Mouse (Mus musculus) adrenal gland, postnatal 10 days (tissue): ENCODE data around the gene Atp6v0a1. TPM values are rescaled to one million over a fixed set of nuclear protein-coding genes. Genes with fewer than 3 reads are reported as not detected.

Source experiments
- DNase-seq: peaks from one replicate; pipeline ENCODE4 v3.0.0; 2021; ENCODE audit warnings: mixed read lengths
- long read RNA-seq, 2 experiments: library from polyadenylated mRNA; stranded (forward); transcript quantifications; one replicate each; pipeline ENCODE4 v2.0.0; 2021
- total RNA-seq, 2 experiments: library from RNA; stranded (reverse); gene quantifications; 2 replicates each; pipeline ENCODE4 v1.2.3; 2021

Gene Atp6v0a1
- 10 to 100 TPM; 93.4 to 95.8 TPM for total RNA-seq
- long read RNA-seq, experiment 1, partial matches to known transcripts: 25 of 44 reads
- long read RNA-seq, experiment 1, other reads (novel, unspliced or antisense): 16 of 44 reads
- long read RNA-seq, experiment 2, partial matches to known transcripts: 6 of 34 reads
- long read RNA-seq, experiment 2, other reads (novel, unspliced or antisense): 25 of 34 reads

- DNase-seq: peak; percentile 98
Measured at GRCm38 (mm10) chr11:101009046-101009887, at the start of gene Atp6v0a1. Gene Atp6v0a1 (plus strand): TSS chr11:101009452.

- peak; percentile 78 for DNase-seq
Measured at GRCm38 (mm10) chr11:100959464-100959810, 49.8 kb upstream of the Atp6v0a1 start.

GRCm38 (mm10) chr11:100959826-100960225, 49.4 kb upstream of the Atp6v0a1 start:
- DNase-seq: no peak

- peak; percentile 81 for DNase-seq
Measured at GRCm38 (mm10) chr11:100960540-100960939, 48.7 kb upstream of the Atp6v0a1 start.

GRCm38 (mm10) chr11:100962371-100962911, 46.8 kb upstream of the Atp6v0a1 start:
- peak; percentile 74 for DNase-seq

- peak; percentile 83 for DNase-seq
Measured at GRCm38 (mm10) chr11:100963647-100964046, 45.6 kb upstream of the Atp6v0a1 start.

GRCm38 (mm10) chr11:100964180-100964579, 45.1 kb upstream of the Atp6v0a1 start:
- DNase-seq: peak; percentile 62

GRCm38 (mm10) chr11:100964901-100965542, 44.2 kb upstream of the Atp6v0a1 start:
- DNase-seq: no peak

- no peak for DNase-seq
Measured at GRCm38 (mm10) chr11:100965760-100966159, 43.5 kb upstream of the Atp6v0a1 start.

- no peak for DNase-seq
Measured at GRCm38 (mm10) chr11:100967376-100967775, 41.9 kb upstream of the Atp6v0a1 start.

GRCm38 (mm10) chr11:100967881-100968420, 41.3 kb upstream of the Atp6v0a1 start:
- no peak for DNase-seq

GRCm38 (mm10) chr11:100968501-100968900, 40.8 kb upstream of the Atp6v0a1 start:
- DNase-seq: no peak

GRCm38 (mm10) chr11:100969189-100969743, 40.0 kb upstream of the Atp6v0a1 start:
- DNase-seq: peak; percentile 56

GRCm38 (mm10) chr11:100969744-100970556, 39.3 kb upstream of the Atp6v0a1 start:
- DNase-seq: peak; percentile 73

GRCm38 (mm10) chr11:100970557-100970937, 38.7 kb upstream of the Atp6v0a1 start, which contains the start of gene Cavin1:
Gene Cavin1 (minus strand): TSS chr11:100970887.
- peak; percentile 99 for DNase-seq

- DNase-seq: peak; percentile 62
Measured at GRCm38 (mm10) chr11:100971455-100971854, 37.8 kb upstream of the Atp6v0a1 start.

GRCm38 (mm10) chr11:100973245-100973644, 36.0 kb upstream of the Atp6v0a1 start:
- no peak for DNase-seq

GRCm38 (mm10) chr11:100974381-100974970, 34.8 kb upstream of the Atp6v0a1 start:
- peak; percentile 69 for DNase-seq

GRCm38 (mm10) chr11:100975241-100975640, 34.0 kb upstream of the Atp6v0a1 start:
- DNase-seq: no peak

- peak; percentile 69 for DNase-seq
Measured at GRCm38 (mm10) chr11:100979887-100980286, 29.4 kb upstream of the Atp6v0a1 start.

- no peak for DNase-seq
Measured at GRCm38 (mm10) chr11:100980438-100980837, 28.8 kb upstream of the Atp6v0a1 start.
